Mouse (Mus musculus): ENCODE data around the gene Stub1.
"Not testable (repeated sequence)": the region's sequence is repeated elsewhere in the genome, so short reads cannot be mapped to it uniquely, and the experiment has no call there.

Stub1 gene

DNA sequence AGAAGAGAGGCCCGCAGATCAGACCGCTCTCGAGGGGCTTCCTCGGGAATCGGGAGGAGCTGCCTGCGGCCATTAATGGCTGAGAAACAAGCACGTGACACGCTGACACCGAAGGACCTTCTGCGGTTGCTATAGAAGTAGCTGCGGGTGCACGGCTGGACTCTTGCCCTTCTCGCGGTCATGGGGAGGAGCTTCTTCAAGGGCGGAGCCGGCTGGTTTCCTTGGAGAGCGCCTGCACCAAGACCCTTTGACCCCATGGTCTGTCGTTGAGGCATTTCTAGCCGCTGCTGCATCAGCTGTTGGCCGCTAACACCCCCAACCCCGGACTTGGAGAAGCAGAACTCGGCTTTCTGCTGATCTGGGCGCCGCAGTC lies at the start of gene Stub1:
TSS of gene Stub1 (minus strand) at position 114 of the 373 bp plus-strand sequence.
- peak in 1 of 2 experiments; percentile 65 for DNase-seq (ENCODE audit: low read depth in 1 of 2, low spot score in 2 of 2)

DNA sequence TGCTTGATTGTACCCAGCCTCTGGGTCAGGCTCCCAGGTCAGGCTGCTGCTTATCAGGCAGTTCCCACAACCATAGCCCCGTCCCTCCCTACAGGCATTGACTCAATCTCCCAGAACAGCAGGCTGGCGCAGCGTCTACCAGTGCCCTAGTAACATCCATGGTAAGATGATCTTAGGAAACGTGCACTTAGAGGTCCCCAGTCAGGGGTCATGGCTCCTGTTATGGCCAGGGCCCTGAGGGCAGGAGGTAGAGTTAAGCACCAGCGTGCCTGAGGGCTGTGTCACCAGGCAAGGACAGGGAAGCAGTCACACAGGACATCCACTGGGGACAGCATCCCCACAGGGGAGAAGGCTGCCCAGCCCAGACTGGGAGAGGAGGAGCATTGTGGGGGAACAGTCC lies 49.1 kb upstream of the Stub1 start:
- no peak for DNase-seq (ENCODE audit: low read depth in 1 of 2, low spot score in 2 of 2)

DNA sequence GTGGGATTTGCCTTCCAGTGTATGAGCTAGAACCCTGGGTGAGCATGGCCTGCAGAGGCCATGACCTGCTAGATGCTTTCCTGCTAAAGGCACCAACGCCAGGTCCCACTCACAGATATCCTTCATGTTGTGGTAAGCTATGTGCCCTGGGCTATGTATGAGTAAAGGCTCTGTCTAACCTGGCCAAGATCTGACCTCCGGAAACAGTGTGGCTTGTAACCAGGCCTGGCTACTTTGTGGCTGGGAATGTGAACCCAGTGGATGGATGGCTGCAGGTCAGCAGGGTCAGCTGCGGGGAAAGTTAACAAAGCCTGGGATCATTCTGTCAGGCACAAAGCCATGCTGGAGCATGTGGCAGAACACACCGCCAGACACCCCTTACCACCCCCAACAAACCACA lies 48.5 kb upstream of the Stub1 start:
- no peak for DNase-seq (ENCODE audit: low read depth in 1 of 2, low spot score in 2 of 2)

- no peak for DNase-seq (ENCODE audit: low read depth in 1 of 2, low spot score in 2 of 2)
Measured at GRCm38 (mm10) chr17:25880913-25881641, 47.9 kb upstream of the Stub1 start.

DNA sequence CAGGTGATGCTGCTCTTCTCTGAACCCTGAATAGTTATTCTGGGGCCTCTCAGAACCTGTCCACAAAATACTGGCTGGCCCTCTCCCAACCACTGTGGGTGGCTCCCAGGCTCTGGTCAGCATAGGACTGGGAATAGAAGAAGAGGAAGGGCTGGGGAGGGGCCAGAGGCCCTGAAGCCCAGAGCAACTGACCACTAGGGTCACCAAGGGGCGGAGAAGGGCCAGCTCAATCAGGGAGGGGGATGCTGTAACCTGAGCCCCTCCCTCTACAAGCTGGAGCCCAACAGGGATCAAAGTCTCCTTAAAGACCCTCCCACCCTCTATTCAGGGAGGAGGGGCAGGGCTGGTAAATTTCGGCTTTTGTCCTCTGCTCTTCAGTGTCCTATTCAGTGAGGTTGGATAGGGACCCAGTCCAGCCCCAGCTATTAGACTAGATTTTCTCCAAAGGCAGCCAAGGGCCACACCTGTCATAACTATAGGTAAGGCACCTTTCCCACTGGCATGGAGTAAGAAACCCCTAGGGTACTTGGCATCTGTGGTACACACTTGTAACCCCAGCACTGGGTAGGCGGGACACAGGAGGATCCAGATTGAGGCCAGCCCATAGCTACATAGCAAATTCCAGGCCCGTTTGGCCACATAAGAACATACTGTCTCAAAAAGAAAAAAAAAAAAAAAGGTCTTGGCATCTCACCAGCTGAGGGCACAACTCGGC lies 47.1 kb upstream of the Stub1 start, which contains the start of gene Wfikkn1:
TSS of gene Wfikkn1 (minus strand) at position 663 of the 715 bp plus-strand sequence.
- no peak for DNase-seq (ENCODE audit: low read depth in 1 of 2, low spot score in 2 of 2)

GRCm38 (mm10) chr17:25879750-25880149 lies 46.5 kb upstream of the Stub1 start:
- DNase-seq (ENCODE audit: low read depth in 1 of 2, low spot score in 2 of 2): no peak

GRCm38 (mm10) chr17:25879261-25879660 lies 46.1 kb upstream of the Stub1 start:
- no peak for DNase-seq (ENCODE audit: low read depth in 1 of 2, low spot score in 2 of 2)

GRCm38 (mm10) chr17:25878611-25879180 lies 45.5 kb upstream of the Stub1 start:
- no peak for DNase-seq (ENCODE audit: low read depth in 1 of 2, low spot score in 2 of 2)

DNA sequence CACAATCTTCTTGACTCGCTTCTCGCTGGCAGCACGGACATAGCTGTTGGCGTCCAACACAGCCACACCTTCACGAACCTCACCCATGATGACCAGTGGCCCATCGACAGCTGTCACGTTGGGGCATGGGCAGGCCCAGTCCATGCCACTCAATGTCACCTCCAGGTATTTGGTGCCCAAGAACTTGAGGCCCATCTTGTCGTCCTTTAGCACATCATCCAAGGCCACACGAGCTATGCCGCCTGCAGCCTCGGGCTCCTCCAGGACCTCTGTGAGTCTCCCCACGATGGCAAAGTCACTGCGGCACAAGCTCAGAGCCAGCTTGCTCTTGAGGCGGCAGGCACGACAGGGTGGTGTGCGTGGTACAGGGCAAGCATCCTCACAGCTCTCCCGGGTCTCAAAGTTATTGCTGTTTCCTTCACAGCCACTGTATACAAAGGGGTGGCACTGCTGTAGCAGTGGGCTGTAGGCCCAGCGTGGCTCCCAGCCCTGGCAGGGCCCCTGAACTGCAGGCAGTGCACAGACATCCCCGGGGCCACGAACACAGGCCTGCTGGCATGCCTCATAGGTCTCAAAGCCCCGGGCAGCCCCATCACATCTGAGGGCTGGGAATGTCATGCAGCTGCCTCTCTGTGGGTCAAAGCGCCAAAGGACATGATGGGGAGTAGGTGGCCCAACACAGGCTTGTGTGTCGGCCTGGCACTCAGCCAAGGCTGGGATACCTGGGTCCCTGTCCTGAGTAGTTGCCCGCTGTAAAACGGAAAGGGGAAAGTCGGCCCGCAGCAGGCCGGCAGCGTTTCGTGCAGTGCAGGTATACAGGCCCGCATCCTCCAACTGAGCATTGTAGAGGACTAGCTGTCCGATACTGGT lies 44.8 kb upstream of the Stub1 start:
- no peak for DNase-seq (ENCODE audit: low read depth in 1 of 2, low spot score in 2 of 2)

DNA sequence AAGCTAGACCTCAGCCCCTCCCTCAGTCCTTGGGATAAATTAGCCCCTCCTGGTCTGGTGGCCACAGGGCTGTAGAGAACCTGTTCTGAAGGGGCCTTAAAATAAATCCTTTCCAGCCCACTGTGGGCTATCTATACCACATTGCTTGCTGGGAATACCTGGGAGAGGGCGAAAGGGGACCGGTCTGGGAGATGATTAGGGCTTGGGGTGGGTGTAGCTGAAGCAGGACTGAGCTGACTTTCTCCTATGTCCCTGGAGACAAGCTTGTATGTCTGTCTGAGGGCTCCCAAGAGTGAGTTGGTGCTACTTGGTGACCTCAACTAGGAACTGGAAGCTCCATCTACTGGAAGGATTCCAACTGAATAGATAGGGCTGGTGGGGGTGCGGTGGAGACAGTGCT lies 43.8 kb upstream of the Stub1 start:
- DNase-seq (ENCODE audit: low read depth in 1 of 2, low spot score in 2 of 2): no peak

DNA sequence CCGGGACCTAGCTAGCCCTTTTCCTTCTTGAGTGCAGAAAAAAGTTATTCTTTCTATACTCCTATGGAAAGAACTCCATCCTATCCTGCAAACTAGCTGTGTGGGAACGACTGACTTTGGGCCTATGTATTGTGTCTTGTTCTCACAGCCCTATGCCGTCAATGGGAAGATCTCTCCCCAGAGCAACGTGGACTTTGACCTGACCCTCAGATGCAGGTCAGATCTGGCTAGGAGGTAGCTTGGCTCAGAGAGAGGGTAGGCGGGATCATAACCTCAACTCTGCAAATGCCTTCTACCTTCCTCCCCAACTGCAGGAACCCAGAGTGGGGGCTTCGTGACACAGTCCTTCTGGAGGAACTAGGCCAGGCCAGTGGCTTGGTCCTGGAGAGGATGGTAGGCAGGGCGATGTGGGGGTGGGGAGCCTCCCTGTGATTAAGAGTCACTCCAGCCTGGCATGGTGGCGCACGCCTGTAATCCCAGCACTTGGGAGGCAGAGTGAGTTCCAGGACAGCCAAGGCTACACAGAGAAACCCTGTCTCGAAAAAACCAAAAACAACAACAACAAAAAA lies 43.2 kb upstream of the Stub1 start:
- DNase-seq (ENCODE audit: low read depth in 1 of 2, low spot score in 2 of 2): no peak

GRCm38 (mm10) chr17:25875171-25876136 lies 42.2 kb upstream of the Stub1 start:
- peak; percentile 42 to 69 for DNase-seq (ENCODE audit: low read depth in 1 of 2, low spot score in 2 of 2)

GRCm38 (mm10) chr17:25874721-25875170 lies 41.5 kb upstream of the Stub1 start, which contains the start of gene Mettl26:
Gene Mettl26 (plus strand): TSS chr17:25875074.
- peak; percentile 79 to 92 for DNase-seq (ENCODE audit: low read depth in 1 of 2, low spot score in 2 of 2)

GRCm38 (mm10) chr17:25874148-25874720 lies 41.0 kb upstream of the Stub1 start:
- no peak for DNase-seq (ENCODE audit: low read depth in 1 of 2, low spot score in 2 of 2)

DNA sequence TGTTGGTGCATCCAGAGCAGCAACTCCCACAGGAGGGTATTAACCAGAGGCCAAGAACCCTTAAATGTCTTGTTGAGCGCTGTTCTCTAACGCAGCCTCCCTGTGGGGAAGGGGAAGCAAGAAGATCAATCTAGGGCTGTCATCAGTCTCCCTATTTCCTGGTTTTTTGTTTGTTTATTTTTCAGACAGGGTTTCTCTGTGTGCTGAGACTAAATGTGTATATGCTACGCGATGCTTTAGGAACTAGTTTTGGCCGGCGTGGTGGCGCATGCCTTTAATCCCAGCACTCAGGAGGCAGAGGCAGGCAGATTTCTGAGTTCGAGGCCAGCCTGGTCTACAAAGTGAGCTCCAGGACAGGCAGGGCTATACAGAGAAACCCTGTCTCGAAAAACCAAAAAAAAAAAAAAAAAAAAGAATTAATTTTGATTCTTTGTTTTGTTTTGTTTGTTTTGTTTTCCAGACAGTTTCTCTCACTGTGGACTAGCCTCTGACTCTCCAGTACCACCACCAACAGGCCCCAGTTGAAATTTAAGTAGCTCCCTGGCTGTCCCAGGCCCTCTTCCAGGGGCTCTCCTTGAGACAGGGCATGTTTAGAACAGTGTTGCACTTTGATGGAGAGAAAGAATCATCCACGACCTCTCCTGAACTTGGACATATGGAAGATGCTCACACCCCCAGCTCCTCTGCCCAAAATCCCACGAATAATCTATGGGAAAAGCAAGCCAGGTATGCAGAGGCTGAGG lies 40.4 kb upstream of the Stub1 start:
- no peak for DNase-seq (ENCODE audit: low read depth in 1 of 2, low spot score in 2 of 2)

- no peak for DNase-seq (ENCODE audit: low read depth in 1 of 2, low spot score in 2 of 2)
Measured at GRCm38 (mm10) chr17:25872676-25873075, 39.5 kb upstream of the Stub1 start.

GRCm38 (mm10) chr17:25871566-25871965 lies 38.4 kb upstream of the Stub1 start:
- not testable (repeated sequence) for DNase-seq (ENCODE audit: low read depth in 1 of 2, low spot score in 2 of 2)

- DNase-seq (ENCODE audit: low read depth in 1 of 2, low spot score in 2 of 2): no peak
Measured at GRCm38 (mm10) chr17:25869954-25870353, 36.8 kb upstream of the Stub1 start.

- DNase-seq (ENCODE audit: low read depth in 1 of 2, low spot score in 2 of 2): no peak
Measured at GRCm38 (mm10) chr17:25869498-25869897, 36.3 kb upstream of the Stub1 start.
